Mouse (Mus musculus): ENCODE measurements around the gene Rad50. TPM values are rescaled to one million over a fixed set of nuclear protein-coding genes. Genes with fewer than 3 reads are reported as not detected.

Gene Rad50
- polyA plus RNA-seq, 1 experiment from 2014 or later: 11.0 TPM

DNA sequence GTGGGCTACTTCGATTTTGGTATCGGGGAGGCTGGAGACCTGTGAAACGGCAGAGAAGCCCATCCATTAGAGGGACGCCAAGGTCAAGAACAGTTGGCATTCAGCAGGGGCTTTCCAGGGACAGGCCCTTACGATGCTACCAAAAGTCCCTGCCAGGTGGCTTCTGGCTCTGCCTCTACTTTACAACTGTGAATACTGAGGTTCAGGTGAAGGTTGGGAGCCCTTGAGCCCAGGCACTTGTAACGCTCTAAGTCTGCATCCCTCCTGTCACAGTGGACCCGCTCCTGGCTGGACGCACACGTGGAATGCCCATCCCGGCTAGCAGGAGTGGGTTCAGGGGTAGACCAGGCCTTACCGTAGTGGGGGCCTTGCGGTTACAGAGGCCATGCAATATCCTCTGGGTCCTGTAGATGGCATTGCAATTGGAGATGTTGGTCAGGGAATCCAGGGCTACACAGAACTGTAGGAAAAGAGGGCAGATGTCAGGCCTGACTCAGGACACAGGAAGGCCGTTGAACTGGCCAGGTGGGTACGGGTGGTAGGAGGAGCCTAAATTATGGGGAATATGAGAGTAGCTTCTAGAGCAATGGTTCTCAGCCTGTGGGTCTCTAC, 74.9 kb downstream of the Rad50 start:
- peak; percentile 6 for DNase-seq (ENCODE audit: low spot score)
- 0 out of 2 replicates have a peak, but pooled peaks cover 3% of the 10 kb centered on the region for H3K4me1 ChIP-seq (ENCODE audit: control insufficient read depth, insufficient read depth, low read length)
- no peaks in the 10 kb centered on the region for H3K36me3 ChIP-seq (ENCODE audit: control insufficient read depth, insufficient read depth, low read length)
- no peak overlapping the region for H3K27ac ChIP-seq (ENCODE audit: low read depth, low read length)
- ATAC-seq: no peak
- no peaks in the 10 kb centered on the region for H3K9me3 ChIP-seq (replicated peaks; ENCODE audit: control insufficient read depth, low read length)
- 73% methylated on average over 14 of the region's 14 CpGs for WGBS
- no peak overlapping the region for H3K4me2 ChIP-seq (ENCODE audit: low read length)
- no peak overlapping the region for H3K4me3 ChIP-seq (ENCODE audit: low read depth, low read length)
- H3K9ac ChIP-seq (ENCODE audit: low read length): no peak overlapping the region
- 0 out of 2 replicates have a peak, but pooled peaks cover 5% of the 10 kb centered on the region for H3K27me3 ChIP-seq (replicated peaks; ENCODE audit: control insufficient read depth, insufficient read depth, low read length)

DNA sequence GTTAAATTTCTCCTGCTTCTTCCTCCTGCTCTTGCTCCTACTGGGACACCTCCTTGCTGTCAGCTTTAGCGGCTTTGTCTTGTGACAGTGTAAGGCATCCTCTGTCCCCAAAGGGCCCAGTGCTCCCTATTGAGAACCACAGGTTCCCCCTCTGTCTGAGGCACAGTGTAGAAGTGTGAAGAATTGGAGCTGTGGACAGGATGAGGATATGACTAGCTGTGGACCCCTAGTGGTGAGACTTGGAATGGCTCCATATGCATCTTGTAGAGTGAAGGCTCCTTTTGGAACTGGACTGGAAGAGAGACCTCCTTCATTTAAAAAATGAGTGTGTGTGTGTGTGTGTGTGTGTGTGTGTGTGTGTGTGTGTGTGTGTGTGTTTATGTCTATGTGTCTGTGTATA, 79.3 kb downstream of the Rad50 start:
- no peaks in the 10 kb centered on the region for H3K9me3 ChIP-seq (replicated peaks; ENCODE audit: control insufficient read depth, low read length)
- peak; percentile 68 for ATAC-seq
- H3K27ac ChIP-seq (ENCODE audit: low read depth, low read length): no peak overlapping the region
- H3K4me3 ChIP-seq (ENCODE audit: low read depth, low read length): no peak overlapping the region
- WGBS: 14% methylated on average over 1 of the region's 1 CpGs
- no peak overlapping the region for H3K9ac ChIP-seq (ENCODE audit: low read length)
- no peaks in the 10 kb centered on the region for H3K27me3 ChIP-seq (replicated peaks; ENCODE audit: control insufficient read depth, insufficient read depth, low read length)
- H3K36me3 ChIP-seq (ENCODE audit: control insufficient read depth, insufficient read depth, low read length): no peaks in the 10 kb centered on the region
- no peak overlapping the region for H3K4me2 ChIP-seq (ENCODE audit: low read length)
- no peaks in the 10 kb centered on the region for H3K4me1 ChIP-seq (ENCODE audit: control insufficient read depth, insufficient read depth, low read length)
- DNase-seq (ENCODE audit: low spot score): peak; percentile 93

DNA sequence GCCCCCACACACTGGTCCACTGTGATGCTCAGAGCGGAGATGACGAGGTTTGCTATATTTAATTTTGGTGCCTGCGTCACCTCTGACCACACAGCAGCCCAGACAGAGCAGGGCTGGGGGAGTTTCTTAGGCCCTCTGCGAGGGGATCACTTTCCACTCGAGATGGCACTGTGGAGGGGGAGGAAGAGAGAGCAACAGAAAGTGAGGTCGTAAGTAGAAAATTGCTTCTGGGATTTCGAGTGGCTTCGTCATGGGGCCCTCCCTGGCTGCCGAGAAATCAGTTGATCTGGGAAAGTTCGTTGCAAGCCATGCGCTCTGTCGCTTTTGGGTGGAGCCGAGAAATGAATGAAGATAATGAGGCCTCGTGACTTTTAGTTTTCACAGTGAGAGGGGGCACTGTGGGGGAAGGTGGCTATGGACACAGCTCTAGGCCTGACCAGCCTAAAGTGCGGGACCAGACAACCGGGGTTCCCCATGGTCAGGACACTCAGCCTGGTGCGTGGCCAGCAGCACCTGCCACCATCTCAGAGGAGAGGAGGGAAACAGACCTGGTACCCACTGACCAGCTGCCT, 80.2 kb downstream of the Rad50 start:
- H3K4me2 ChIP-seq (ENCODE audit: low read length): no peak overlapping the region
- no peak overlapping the region for H3K9ac ChIP-seq (ENCODE audit: low read length)
- no peak overlapping the region for H3K27ac ChIP-seq (ENCODE audit: low read depth, low read length)
- no peaks in the 10 kb centered on the region for H3K36me3 ChIP-seq (ENCODE audit: control insufficient read depth, insufficient read depth, low read length)
- no peak overlapping the region for H3K4me3 ChIP-seq (ENCODE audit: low read depth, low read length)
- no peaks in the 10 kb centered on the region for H3K4me1 ChIP-seq (ENCODE audit: control insufficient read depth, insufficient read depth, low read length)
- H3K27me3 ChIP-seq (replicated peaks; ENCODE audit: control insufficient read depth, insufficient read depth, low read length): no peaks in the 10 kb centered on the region
- ATAC-seq (no peak), DNase-seq (ENCODE audit: low spot score) (no peak)
- H3K9me3 ChIP-seq (replicated peaks; ENCODE audit: control insufficient read depth, low read length): no peaks in the 10 kb centered on the region
- 64% methylated on average over 17 of the region's 17 CpGs for WGBS

DNA sequence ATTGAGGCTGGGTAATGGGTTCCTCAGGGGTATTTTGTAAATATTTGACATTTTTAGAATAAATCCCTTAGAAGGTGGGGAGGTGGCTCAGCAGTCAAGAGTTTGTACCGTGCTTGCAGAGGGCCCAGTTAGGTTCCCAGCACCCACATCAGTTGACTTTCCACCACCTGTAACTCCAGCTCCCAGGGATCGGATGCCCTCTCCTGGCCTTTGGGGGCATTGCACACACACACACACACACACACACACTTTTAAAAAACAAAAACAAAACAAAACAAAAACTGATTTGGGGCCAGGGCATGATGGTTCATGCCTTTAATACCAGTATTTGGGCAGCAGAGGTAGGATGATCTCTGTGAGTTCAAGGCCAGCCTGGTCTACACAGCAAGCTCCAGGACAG, 83.0 kb downstream of the Rad50 start:
- no peaks in the 10 kb centered on the region for H3K9me3 ChIP-seq (replicated peaks; ENCODE audit: control insufficient read depth, low read length)
- ATAC-seq (no peak), DNase-seq (ENCODE audit: low spot score) (no peak)
- no peak overlapping the region for H3K4me3 ChIP-seq (ENCODE audit: low read depth, low read length)
- H3K27me3 ChIP-seq (replicated peaks; ENCODE audit: control insufficient read depth, insufficient read depth, low read length): no peaks in the 10 kb centered on the region
- H3K27ac ChIP-seq (ENCODE audit: low read depth, low read length): no peak overlapping the region
- WGBS: 88% methylated on average over 2 of the region's 2 CpGs
- no peak overlapping the region for H3K9ac ChIP-seq (ENCODE audit: low read length)
- H3K4me1 ChIP-seq (ENCODE audit: control insufficient read depth, insufficient read depth, low read length): no peaks in the 10 kb centered on the region
- H3K4me2 ChIP-seq (ENCODE audit: low read length): no peak overlapping the region
- no peaks in the 10 kb centered on the region for H3K36me3 ChIP-seq (ENCODE audit: control insufficient read depth, insufficient read depth, low read length)

DNA sequence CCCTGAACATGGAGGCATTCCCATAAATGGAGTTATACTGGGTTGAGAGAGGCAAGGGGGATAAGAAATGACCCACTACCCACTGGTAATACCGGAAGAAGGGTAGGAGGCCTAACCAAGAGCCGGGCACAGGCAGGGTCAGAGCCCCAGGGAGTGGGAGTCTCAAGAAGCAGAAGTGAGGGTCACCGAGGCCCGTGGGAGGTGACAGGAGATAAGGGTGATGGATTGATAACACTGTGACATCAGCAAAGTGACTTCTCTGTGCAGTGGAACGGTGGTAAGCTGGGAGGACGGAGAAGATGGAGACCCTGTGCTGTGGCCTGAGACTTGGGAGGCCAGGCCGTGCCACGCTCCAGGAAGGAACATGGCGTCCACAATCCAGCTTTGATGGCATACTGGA, 83.5 kb downstream of the Rad50 start:
- DNase-seq (ENCODE audit: low spot score) (no peak), ATAC-seq (no peak)
- WGBS: 96% methylated on average over 9 of the region's 9 CpGs
- H3K9me3 ChIP-seq (replicated peaks; ENCODE audit: control insufficient read depth, low read length): no peaks in the 10 kb centered on the region
- no peak overlapping the region for H3K27ac ChIP-seq (ENCODE audit: low read depth, low read length)
- H3K9ac ChIP-seq (ENCODE audit: low read length): no peak overlapping the region
- no peak overlapping the region for H3K4me3 ChIP-seq (ENCODE audit: low read depth, low read length)
- no peaks in the 10 kb centered on the region for H3K36me3 ChIP-seq (ENCODE audit: control insufficient read depth, insufficient read depth, low read length)
- H3K4me2 ChIP-seq (ENCODE audit: low read length): no peak overlapping the region
- H3K27me3 ChIP-seq (replicated peaks; ENCODE audit: control insufficient read depth, insufficient read depth, low read length): no peaks in the 10 kb centered on the region
- no peaks in the 10 kb centered on the region for H3K4me1 ChIP-seq (ENCODE audit: control insufficient read depth, insufficient read depth, low read length)

DNA sequence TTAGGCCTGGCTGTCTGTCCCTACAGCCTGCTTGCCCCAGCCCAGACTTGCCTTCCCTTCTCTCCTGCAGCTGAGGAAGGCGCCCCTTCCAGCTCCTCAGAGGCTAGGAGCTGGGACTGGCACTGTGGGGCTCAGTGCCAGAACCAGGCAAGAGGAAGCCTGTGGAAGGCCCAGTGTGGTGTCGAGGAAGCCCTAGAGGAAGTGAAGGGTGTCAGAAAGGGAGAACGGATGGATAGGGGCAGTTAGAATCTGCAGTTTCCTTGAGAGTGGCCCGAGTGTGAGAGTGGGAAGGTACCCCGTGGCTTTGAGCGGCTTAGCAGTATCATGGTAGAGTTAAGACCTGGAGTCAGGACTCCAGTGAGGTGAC, 84.7 kb downstream of the Rad50 start:
- Histone ChIP-seq H3K9me3 (replicated peaks; ENCODE audit: control insufficient read depth, low read length) (no peaks in the 10 kb centered on the region), H3K9ac (ENCODE audit: low read length) (no peak overlapping the region), H3K4me3 (ENCODE audit: low read depth, low read length) (no peak overlapping the region), H3K27me3 (replicated peaks; ENCODE audit: control insufficient read depth, insufficient read depth, low read length) (no peaks in the 10 kb centered on the region), H3K36me3 (ENCODE audit: control insufficient read depth, insufficient read depth, low read length) (no peaks in the 10 kb centered on the region), H3K4me1 (ENCODE audit: control insufficient read depth, insufficient read depth, low read length) (no peaks in the 10 kb centered on the region), H3K4me2 (ENCODE audit: low read length) (no peak overlapping the region), H3K27ac (ENCODE audit: low read depth, low read length) (no peak overlapping the region)
- ATAC-seq (no peak), DNase-seq (ENCODE audit: low spot score) (no peak)
- 82% methylated on average over 6 of the region's 6 CpGs for WGBS

DNA sequence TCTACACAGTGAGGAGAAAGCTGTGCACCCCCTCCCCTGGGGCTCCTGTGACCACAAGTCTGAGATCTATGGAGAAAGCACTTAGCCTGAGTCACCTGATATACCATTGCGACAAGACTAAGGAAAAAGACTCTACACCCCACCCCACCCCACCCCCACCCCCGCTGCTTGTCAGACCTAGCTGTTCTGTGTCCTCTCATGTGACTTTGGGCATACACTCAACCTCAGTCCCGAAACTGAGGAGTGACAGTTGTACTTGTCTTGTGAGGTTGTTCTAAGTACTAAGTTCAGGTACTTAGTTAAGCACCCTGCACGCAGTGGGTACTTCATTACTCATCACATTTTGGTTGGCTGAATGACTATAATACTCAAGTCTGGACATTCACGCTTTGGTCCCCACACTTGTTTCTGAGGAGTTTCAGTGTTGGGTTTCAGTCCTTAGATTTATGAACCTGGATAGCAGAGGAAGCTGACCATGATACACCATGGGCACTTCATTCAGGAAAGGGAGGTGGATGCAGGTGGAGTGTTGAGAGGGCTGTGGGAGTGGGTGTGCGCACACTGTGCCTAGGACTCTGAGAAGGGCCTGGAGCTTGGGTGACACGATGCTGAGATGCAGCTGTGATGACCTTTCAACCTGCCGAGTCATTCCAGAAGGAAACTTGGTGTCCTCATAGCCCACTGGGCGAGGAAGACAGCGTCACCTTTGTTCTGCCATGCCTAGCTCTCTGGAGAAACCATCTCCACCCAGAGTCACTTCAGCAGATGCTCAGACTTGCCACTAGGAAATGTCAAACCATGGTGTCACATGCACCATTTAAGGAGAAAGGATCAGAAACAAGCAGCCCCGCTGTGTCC, 85.3 kb downstream of the Rad50 start:
- H3K4me3 ChIP-seq (ENCODE audit: low read depth, low read length): no peak overlapping the region
- H3K27me3 ChIP-seq (replicated peaks; ENCODE audit: control insufficient read depth, insufficient read depth, low read length): no peaks in the 10 kb centered on the region
- no peak for ATAC-seq
- WGBS: 90% methylated on average over 11 of the region's 11 CpGs
- no peaks in the 10 kb centered on the region for H3K9me3 ChIP-seq (replicated peaks; ENCODE audit: control insufficient read depth, low read length)
- no peak overlapping the region for H3K9ac ChIP-seq (ENCODE audit: low read length)
- H3K4me1 ChIP-seq (ENCODE audit: control insufficient read depth, insufficient read depth, low read length): no peaks in the 10 kb centered on the region
- no peak overlapping the region for H3K27ac ChIP-seq (ENCODE audit: low read depth, low read length)
- DNase-seq (ENCODE audit: low spot score): no peak
- H3K36me3 ChIP-seq (ENCODE audit: control insufficient read depth, insufficient read depth, low read length): no peaks in the 10 kb centered on the region
- no peak overlapping the region for H3K4me2 ChIP-seq (ENCODE audit: low read length)

DNA sequence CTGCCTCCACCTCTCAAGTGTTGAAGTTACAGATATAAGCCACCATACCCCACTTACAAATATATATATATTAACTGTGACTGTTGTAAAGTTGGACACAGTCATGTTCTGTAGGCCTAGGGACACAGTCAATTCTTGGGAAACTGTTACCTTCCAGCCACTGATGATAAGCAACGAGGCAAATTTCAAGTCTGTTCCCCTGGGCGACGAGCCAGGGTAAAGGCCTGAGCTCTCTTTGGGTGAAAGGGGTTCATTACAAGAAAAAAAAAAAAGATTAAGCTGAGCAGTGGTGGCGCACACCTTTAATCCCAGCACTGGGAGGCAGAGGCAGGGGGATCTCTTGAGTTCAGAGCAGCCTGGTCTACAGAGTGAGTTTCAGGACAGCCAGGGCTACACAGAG, 87.0 kb downstream of the Rad50 start:
- no peaks in the 10 kb centered on the region for H3K27me3 ChIP-seq (replicated peaks; ENCODE audit: control insufficient read depth, insufficient read depth, low read length)
- H3K4me3 ChIP-seq (ENCODE audit: low read depth, low read length): no peak overlapping the region
- WGBS: 84% methylated on average over 4 of the region's 4 CpGs
- H3K36me3 ChIP-seq (ENCODE audit: control insufficient read depth, insufficient read depth, low read length): no peaks in the 10 kb centered on the region
- no peaks in the 10 kb centered on the region for H3K4me1 ChIP-seq (ENCODE audit: control insufficient read depth, insufficient read depth, low read length)
- no peak overlapping the region for H3K9ac ChIP-seq (ENCODE audit: low read length)
- H3K9me3 ChIP-seq (replicated peaks; ENCODE audit: control insufficient read depth, low read length): no peaks in the 10 kb centered on the region
- no peak overlapping the region for H3K27ac ChIP-seq (ENCODE audit: low read depth, low read length)
- DNase-seq (ENCODE audit: low spot score) (no peak), ATAC-seq (no peak)
- H3K4me2 ChIP-seq (ENCODE audit: low read length): no peak overlapping the region

DNA sequence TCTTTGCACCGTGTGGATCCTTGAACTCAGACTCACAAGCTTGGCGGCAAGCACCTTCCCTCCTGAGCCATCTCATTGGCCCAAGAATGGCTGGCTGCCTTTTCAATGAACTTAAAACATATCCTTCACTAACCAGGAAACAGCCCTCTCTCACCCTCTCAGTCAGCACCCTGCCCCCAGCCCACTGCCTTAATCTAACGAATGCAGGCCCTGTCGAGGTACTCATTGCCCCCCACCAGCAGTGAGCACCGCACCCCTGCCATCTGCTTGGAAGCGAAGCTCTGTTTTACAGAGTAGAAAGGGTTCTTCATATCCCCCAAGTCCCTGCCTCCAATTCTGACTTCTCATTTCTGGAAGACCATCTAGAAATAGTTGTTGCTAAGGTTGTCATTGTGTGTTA, 87.7 kb downstream of the Rad50 start:
- no peak overlapping the region for H3K4me2 ChIP-seq (ENCODE audit: low read length)
- H3K36me3 ChIP-seq (ENCODE audit: control insufficient read depth, insufficient read depth, low read length): no peaks in the 10 kb centered on the region
- H3K4me1 ChIP-seq (ENCODE audit: control insufficient read depth, insufficient read depth, low read length): no peaks in the 10 kb centered on the region
- ATAC-seq: no peak
- H3K9me3 ChIP-seq (replicated peaks; ENCODE audit: control insufficient read depth, low read length): no peaks in the 10 kb centered on the region
- H3K27ac ChIP-seq (ENCODE audit: low read depth, low read length): no peak overlapping the region
- 70% methylated on average over 6 of the region's 6 CpGs for WGBS
- H3K27me3 ChIP-seq (replicated peaks; ENCODE audit: control insufficient read depth, insufficient read depth, low read length): no peaks in the 10 kb centered on the region
- no peak overlapping the region for H3K4me3 ChIP-seq (ENCODE audit: low read depth, low read length)
- no peak overlapping the region for H3K9ac ChIP-seq (ENCODE audit: low read length)
- DNase-seq (ENCODE audit: low spot score): no peak
